Mouse (Mus musculus) heart, postnatal 0 days (tissue): ENCODE data around the gene Copg1. TPM values are rescaled to one million over a fixed set of nuclear protein-coding genes. Genes with fewer than 3 reads are reported as not detected.

Experiments
- ATAC-seq: fragments of 200-750 bp; cut with Nextera tagmentation; 2 replicates; pipeline ENCODE4 v1.8.0; 2017; ENCODE audit warnings: low read depth, moderate number of reproducible peaks, moderate library complexity; ENCODE audit not compliant: insufficient read depth
- DNase-seq: peaks from one replicate; pipeline ENCODE4 v3.0.0-alpha.2; 2016; ENCODE audit warnings: low spot score
- H3K27ac ChIP-seq: fragments of 300-500 bp; sonication (generic); 2 replicates; pipeline ENCODE4 v1.5.1; 2014; ENCODE audit warnings: low read depth, mild to moderate bottlenecking
- H3K27me3 ChIP-seq: fragments of 300-500 bp; sonication (generic); 2 replicates; pipeline ENCODE4 v1.6.1; 2014; ENCODE audit warnings: low read length, mixed read lengths; ENCODE audit not compliant: control insufficient read depth, insufficient read depth
- H3K36me3 ChIP-seq: fragments of 300-500 bp; sonication (generic); replicated peaks from 2 replicates; pipeline ENCODE4 v1.6.1; 2014; ENCODE audit warnings: low read length, mixed read lengths; ENCODE audit not compliant: control insufficient read depth, insufficient read depth
- H3K4me1 ChIP-seq: fragments of 300-500 bp; sonication (generic); 2 replicates; pipeline ENCODE4 v1.6.1; 2014; ENCODE audit warnings: antibody characterized with exemption; ENCODE audit not compliant: control insufficient read depth, insufficient read depth
- H3K4me2 ChIP-seq: fragments of 300-500 bp; sonication (generic); 2 replicates; pipeline ENCODE4 v1.6.1; 2014; ENCODE audit warnings: low read depth, mild to moderate bottlenecking, low read length, moderate library complexity
- H3K4me3 ChIP-seq: fragments of 300-500 bp; sonication (generic); 2 replicates; pipeline ENCODE4 v1.5.1; 2014; ENCODE audit warnings: low read depth, low read length
- H3K9ac ChIP-seq: fragments of 300-500 bp; sonication (generic); replicated peaks from 2 replicates; pipeline ENCODE4 v1.6.1; 2014; ENCODE audit warnings: low read depth, low read length, mixed read lengths
- H3K9me3 ChIP-seq: fragments of 300-500 bp; sonication (generic); replicated peaks from 2 replicates; pipeline ENCODE4 v1.6.1; 2016; ENCODE audit warnings: low read length; ENCODE audit not compliant: control insufficient read depth
- CTCF ChIP-seq: IDR thresholded peaks from 2 replicates; pipeline ENCODE4 v1.5.1; 2016; ENCODE audit warnings: antibody characterized with exemption, control low read depth, low read depth
- EP300 ChIP-seq: IDR thresholded peaks from 2 replicates; pipeline ENCODE4 v1.6.1; 2016; ENCODE audit warnings: antibody characterized with exemption, low read depth
- WGBS: fragments of 180-500 bp; shearing (Covaris S2); extraction: QIAGEN DNeasy Blood & Tissue Kit; methylation state at CpG from one replicate; pipeline ENCODE4 v1.1.7; 2014; 5-methylcytosine and 5-hydroxymethylcytosine counted together
- polyA plus RNA-seq: library from polyadenylated mRNA; unstranded; fragments of >200 nt; fragmentation: Nextera tagmentation; extraction: Ambion mirVana; gene quantifications from 2 replicates; pipeline ENCODE4 v1.2.1, GENCODE M21; 2015
- total RNA-seq: library from RNA; depleted of rRNA; stranded (reverse); fragments of >200 nt; gene quantifications from 2 replicates; pipeline ENCODE4 v1.2.3, GENCODE M21; 2014; ENCODE audit warnings: low replicate concordance; rRNA removed

The Copg1 gene
- total RNA-seq (92.4 and 95.1 TPM in 2 replicates), polyA plus RNA-seq (66.3 and 67.1 TPM in 2 replicates)

GRCm38 (mm10) chr6:87887594-87888233 is at the start of gene Copg1:
Gene Copg1, plus strand, starts transcription at chr6:87887814.
- under 1% methylated on average over 31 of the region's 31 CpGs for WGBS
- TF ChIP-seq CTCF (peak; percentile 97), EP300 (no peak)

GRCm38 (mm10) chr6:87838551-87839197 is 48.9 kb upstream of the Copg1 start, which contains the start of gene Isy1:
Gene Isy1, minus strand, starts transcription at chr6:87838798.
- ATAC-seq: peak; percentile 97
- under 1% methylated on average over 46 of the region's 46 CpGs for WGBS

More at GRCm38 (mm10) chr6:87887594-87888233, at the start of gene Copg1:
- Histone ChIP-seq H3K4me3 (peak within 1 kb of the TSS; percentile 85), H3K27ac (peak within 1 kb of the TSS; percentile 76), H3K9me3 (no peaks in the 10 kb centered on the region), H3K4me2 (peak within 1 kb of the TSS; percentile 97), H3K9ac (peak within 1 kb of the TSS; percentile 89), H3K27me3 (no peaks in the 10 kb centered on the region), H3K4me1 (peaks cover 9% of the 10 kb centered on the region), H3K36me3 (peaks cover 34% of the 10 kb centered on the region)
- DNase-seq (peak; percentile 99), ATAC-seq (peak; percentile 98)

GRCm38 (mm10) chr6:87839797-87840341 is 47.7 kb upstream of the Copg1 start:
- ATAC-seq (no peak), DNase-seq (no peak)
- peak overlapping the region; percentile 97; the same call in 1 of the 2 replicates for H3K27ac ChIP-seq
- H3K4me3 ChIP-seq: no peak overlapping the region
- no peak for TF ChIP-seq EP300
- no peak for TF ChIP-seq CTCF
- H3K27me3 ChIP-seq: no peaks in the 10 kb centered on the region
- H3K9ac ChIP-seq: no peak overlapping the region
- H3K9me3 ChIP-seq: no peaks in the 10 kb centered on the region
- WGBS: 52% methylated on average over 11 of the region's 11 CpGs
- H3K4me2 ChIP-seq: no peak overlapping the region
- H3K36me3 ChIP-seq: peaks cover 36% of the 10 kb centered on the region
- H3K4me1 ChIP-seq: peaks cover 7% of the 10 kb centered on the region; the same call in 1 of the 2 replicates

More at GRCm38 (mm10) chr6:87838551-87839197, 48.9 kb upstream of the Copg1 start, which contains the start of gene Isy1:
- TF ChIP-seq EP300 (peak; percentile 85; the same call in 1 of the 2 replicates), CTCF (no peak)
- peak; percentile 99 for DNase-seq
- no peaks in the 10 kb centered on the region for H3K27me3 ChIP-seq
- H3K9me3 ChIP-seq: no peaks in the 10 kb centered on the region
- peak within 1 kb of the TSS; percentile 97 for H3K27ac ChIP-seq
- peak within 1 kb of the TSS; percentile 75 for H3K9ac ChIP-seq
- H3K4me3 ChIP-seq: peak within 1 kb of the TSS; percentile 65
- H3K4me1 ChIP-seq: peaks cover 7% of the 10 kb centered on the region; the same call in 1 of the 2 replicates
- H3K4me2 ChIP-seq: peak within 1 kb of the TSS; percentile 74
- H3K36me3 ChIP-seq: peaks cover 35% of the 10 kb centered on the region

GRCm38 (mm10) chr6:87841635-87842034 is 46.0 kb upstream of the Copg1 start:
- 73% methylated on average over 8 of the region's 8 CpGs for WGBS
- H3K9ac ChIP-seq: no peak overlapping the region
- DNase-seq (no peak), ATAC-seq (no peak)
- no peak overlapping the region for H3K4me3 ChIP-seq
- no peak overlapping the region for H3K4me2 ChIP-seq
- H3K27me3 ChIP-seq: no peaks in the 10 kb centered on the region
- H3K9me3 ChIP-seq: no peaks in the 10 kb centered on the region
- peaks cover 40% of the 10 kb centered on the region for H3K36me3 ChIP-seq
- peaks cover 8% of the 10 kb centered on the region; the same call in 1 of the 2 replicates for H3K4me1 ChIP-seq
- TF ChIP-seq CTCF (0 out of 2 replicates have a peak, but pooled peaks have one; percentile 4), EP300 (no peak)
- no peak overlapping the region for H3K27ac ChIP-seq

- Histone ChIP-seq H3K36me3 (peaks cover 40% of the 10 kb centered on the region), H3K9ac (no peak overlapping the region), H3K9me3 (no peaks in the 10 kb centered on the region), H3K4me1 (peaks cover 13% of the 10 kb centered on the region), H3K27me3 (no peaks in the 10 kb centered on the region), H3K4me3 (no peak overlapping the region), H3K4me2 (no peak overlapping the region), H3K27ac (no peak overlapping the region)
- WGBS: 20% methylated on average over 1 of the region's 1 CpGs
- no peak for ATAC-seq
- TF ChIP-seq CTCF (peak; percentile 4; the same call in 1 of the 2 replicates), EP300 (no peak)
- DNase-seq: no peak
Observed at GRCm38 (mm10) chr6:87842254-87842653, 45.4 kb upstream of the Copg1 start.
